Mouse (Mus musculus): ENCODE data around the gene Gpm6b.

Gene Gpm6b

GRCm38 (mm10) chrX:166307437-166308222 lies 68.9 kb downstream of the Gpm6b start:
- DNase-seq, result no peak

- DNase-seq, result peak; percentile 23
These were observed 70.1 kb downstream of the Gpm6b start for GRCm38 (mm10) chrX:166308798-166309197.

- no peak for DNase-seq
These were observed 76.5 kb downstream of the Gpm6b start for GRCm38 (mm10) chrX:166315251-166315650.

- peak; percentile 19 for DNase-seq
These were observed 78.1 kb downstream of the Gpm6b start for GRCm38 (mm10) chrX:166316552-166317375.

GRCm38 (mm10) chrX:166317376-166317679 lies 78.6 kb downstream of the Gpm6b start:
- DNase-seq, result no peak

GRCm38 (mm10) chrX:166323226-166323625 lies 84.5 kb downstream of the Gpm6b start:
- no peak for DNase-seq

- no peak for DNase-seq
These were observed 88.9 kb downstream of the Gpm6b start for GRCm38 (mm10) chrX:166327621-166328020.

GRCm38 (mm10) chrX:166328219-166328901 lies 89.6 kb downstream of the Gpm6b start:
- DNase-seq, result no peak

GRCm38 (mm10) chrX:166328904-166329451 lies 90.3 kb downstream of the Gpm6b start:
- no peak for DNase-seq

- no peak for DNase-seq
These were observed 95.9 kb downstream of the Gpm6b start for GRCm38 (mm10) chrX:166334516-166335136.

GRCm38 (mm10) chrX:166338353-166338752 lies 99.6 kb downstream of the Gpm6b start:
- DNase-seq, result no peak

- peak; percentile 57 for DNase-seq
These were observed 100.2 kb downstream of the Gpm6b start for GRCm38 (mm10) chrX:166338784-166339520.

- peak; percentile 60 for DNase-seq
These were observed 101.2 kb downstream of the Gpm6b start for GRCm38 (mm10) chrX:166339911-166340310.

GRCm38 (mm10) chrX:166341795-166342194 lies 103.1 kb downstream of the Gpm6b start:
- DNase-seq, result no peak

- peak; percentile 67 for DNase-seq
These were observed 105.7 kb downstream of the Gpm6b start for GRCm38 (mm10) chrX:166344228-166345015.

- DNase-seq, result no peak
These were observed 109.4 kb downstream of the Gpm6b start for GRCm38 (mm10) chrX:166348086-166348485.

GRCm38 (mm10) chrX:166348634-166349033 lies 109.9 kb downstream of the Gpm6b start:
- no peak for DNase-seq

- DNase-seq, result peak; percentile 47
These were observed 113.1 kb downstream of the Gpm6b start for GRCm38 (mm10) chrX:166351790-166352189.

- peak; percentile 43 for DNase-seq
These were observed 114.7 kb downstream of the Gpm6b start for GRCm38 (mm10) chrX:166353412-166353811.

- no peak for DNase-seq
These were observed 116.2 kb downstream of the Gpm6b start for GRCm38 (mm10) chrX:166354913-166355312.

GRCm38 (mm10) chrX:166356276-166356675 lies 117.6 kb downstream of the Gpm6b start:
- no peak for DNase-seq

Data from cerebellum, adult 11-12 months (tissue).